Mouse (Mus musculus) gastrocnemius, adult 8-10 months (tissue): ENCODE data around the gene Nkx2-5. TPM values are rescaled to one million over a fixed set of nuclear protein-coding genes. Genes with fewer than 3 reads are reported as not detected.

Experiments
- DNase-seq, 2 experiments: peaks; one replicate each; pipeline ENCODE4 v3.0.0; 2022; ENCODE audit warnings: low spot score in 2 of 2
- total RNA-seq, 4 experiments: library from RNA; stranded (reverse); gene quantifications; 2 replicates each; pipeline ENCODE4 v1.2.4; 2022

The Nkx2-5 gene
- total RNA-seq, 4 experiments from 2014 or later = not detected

DNA sequence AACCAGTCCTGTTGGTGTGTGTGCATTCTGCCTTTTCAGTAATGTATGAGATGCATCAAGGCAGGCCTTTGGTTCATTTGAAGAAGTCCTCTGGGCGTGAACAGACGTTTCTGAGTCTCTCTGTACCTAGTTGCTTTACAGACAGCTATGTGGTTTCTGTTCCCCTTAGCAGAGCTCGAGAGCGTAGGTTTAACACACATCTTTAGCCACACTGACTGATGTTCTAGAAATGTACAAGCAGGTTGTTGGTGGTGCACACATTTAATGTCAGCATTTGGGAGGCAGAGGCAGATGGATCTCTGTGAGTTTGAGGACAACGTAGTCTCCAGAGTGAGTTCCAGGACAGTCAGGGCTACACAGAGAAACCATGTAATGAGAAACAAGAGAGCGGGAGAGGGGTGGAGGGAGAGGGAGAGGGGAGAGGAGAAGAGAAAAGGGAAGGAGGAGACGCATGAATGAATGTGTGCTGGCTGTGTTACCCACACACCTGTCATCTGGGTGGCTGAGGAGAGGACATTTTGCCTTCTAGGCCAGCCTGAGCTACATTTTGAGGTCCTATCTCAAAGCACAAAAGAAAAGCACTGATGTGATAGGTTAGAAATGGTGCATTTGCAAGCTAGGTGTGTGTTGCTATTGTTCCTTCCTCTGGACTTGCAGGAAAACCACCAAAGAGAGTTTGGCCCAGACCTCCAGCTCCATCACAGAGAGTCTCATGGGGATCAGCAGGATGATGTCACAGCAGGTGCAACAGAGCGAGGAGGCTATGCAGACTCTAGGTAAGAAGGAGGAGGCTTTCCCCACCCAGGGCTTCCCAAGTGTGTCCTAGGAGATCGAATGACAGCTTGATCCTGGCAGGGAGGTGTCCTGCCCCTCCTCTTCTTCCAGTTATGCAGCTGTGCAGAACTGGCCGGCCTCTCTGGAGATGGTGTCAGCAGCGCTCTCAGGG is 54.3 kb downstream of the Nkx2-5 start:
- no peak for DNase-seq

DNA sequence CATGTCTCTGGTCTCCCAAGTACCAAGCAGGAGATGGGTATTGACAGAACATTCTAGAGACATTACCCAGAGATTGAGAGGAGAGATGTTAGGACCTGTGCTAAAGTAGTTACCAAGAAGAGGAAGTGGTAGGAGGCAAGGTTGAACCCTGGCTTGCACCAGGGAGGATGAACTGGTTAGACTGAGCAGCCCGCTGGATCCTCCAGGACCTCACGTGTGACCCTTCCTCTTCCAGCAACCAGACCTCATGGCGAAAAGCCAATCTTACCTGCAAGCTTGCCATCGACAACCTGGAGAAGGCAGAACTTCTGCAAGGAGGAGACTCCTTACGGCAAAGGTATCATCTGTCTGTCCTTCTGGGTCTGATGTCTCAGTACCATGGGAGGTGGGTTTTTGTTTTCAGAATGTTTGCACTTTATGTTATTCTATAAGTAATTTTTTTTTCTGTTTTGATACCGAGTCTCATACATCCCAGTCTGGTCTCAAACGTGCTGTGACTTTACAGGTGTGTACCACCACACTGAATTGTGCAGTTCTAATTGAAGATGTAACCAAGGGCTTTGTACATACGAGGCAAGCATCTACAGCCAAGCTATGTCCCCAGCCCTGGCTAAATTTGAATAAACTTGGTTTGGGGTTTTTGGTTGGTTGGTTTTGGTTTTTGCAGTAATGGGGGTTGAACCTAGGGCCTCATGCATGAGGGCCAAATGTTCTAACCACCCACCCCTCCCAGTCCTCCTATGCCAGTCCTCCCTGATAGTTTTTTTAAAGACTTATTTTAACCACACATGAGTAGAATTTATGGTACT is 55.1 kb downstream of the Nkx2-5 start:
- no peak for DNase-seq

DNA sequence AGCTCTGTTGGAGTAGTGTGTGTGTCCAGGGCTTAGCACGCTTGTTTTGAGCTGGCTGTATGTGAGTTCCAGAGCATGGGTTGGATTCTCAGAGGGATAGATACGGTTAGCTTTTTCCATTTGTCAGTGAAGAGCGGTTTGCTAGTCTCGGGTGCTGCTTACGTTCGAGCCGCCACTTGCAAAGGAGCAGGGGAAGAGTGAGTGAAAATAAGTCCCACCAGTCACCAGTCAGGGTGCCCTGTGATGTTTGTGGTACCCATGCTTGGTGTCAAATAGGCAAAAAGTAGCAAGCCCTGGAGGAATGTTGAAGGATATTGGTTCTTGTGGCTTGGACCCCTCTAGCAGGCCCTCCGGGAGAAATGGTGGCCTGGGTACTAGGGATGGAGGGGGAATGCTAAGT is 55.8 kb downstream of the Nkx2-5 start:
- no peak for DNase-seq

Other genes starting within 250 kb of the Nkx2-5 start
- gene Atp6v0e, start 181.8 kb downstream of the Nkx2-5 start, total RNA-seq = 10 to 100 TPM; 42.0 to 50.3 (median 45.8) TPM
- 10 to 100 TPM; 40.9 to 48.0 (median 42.9) TPM for gene Crebrf, start 129.4 kb downstream of the Nkx2-5 start, total RNA-seq
- 10 to 100 TPM; 21.9 to 33.2 (median 30.4) TPM for gene Bnip1, start 63.9 kb downstream of the Nkx2-5 start, total RNA-seq
- under 1 TPM; 0.22 to 0.83 (median 0.41) TPM for gene Kifc5b, start 72.1 kb upstream of the Nkx2-5 start, total RNA-seq
- 10 to 100 TPM in 2 of 4 experiments, 1 to 10 TPM in 2; 7.7 to 10.7 (median 9.9) TPM for gene Phf1, start 88.0 kb upstream of the Nkx2-5 start, total RNA-seq
- gene Cuta, start 94.6 kb upstream of the Nkx2-5 start, total RNA-seq = 100 to 1,000 TPM; 102 to 113 (median 108) TPM
- 1 to 10 TPM; 1.4 to 2.6 (median 1.9) TPM for gene Syngap1, start 96.2 kb upstream of the Nkx2-5 start, total RNA-seq
- gene Zbtb9, start 128.2 kb upstream of the Nkx2-5 start, total RNA-seq = 1 to 10 TPM; 1.1 to 1.6 (median 1.5) TPM
- gene Bak1, start 184.0 kb upstream of the Nkx2-5 start, total RNA-seq = 10 to 100 TPM; 18.8 to 22.3 (median 21.4) TPM
- 1 to 10 TPM; 1.4 to 2.8 (median 2.0) TPM for gene Itpr3, start 212.3 kb upstream of the Nkx2-5 start, total RNA-seq